Mouse (Mus musculus) ovary, postnatal 10 days (tissue): ENCODE results near the gene Nmnat1.
"Not testable (repeated sequence)": the region's sequence is repeated elsewhere in the genome, so short reads cannot be mapped to it uniquely, and the experiment has no call there.

Experiments used
- DNase-seq: peaks from one replicate; pipeline ENCODE4 v3.0.0; 2022; ENCODE audit warnings: low spot score

Gene Nmnat1

GRCm38 (mm10) chr4:149489415-149490240 is 4.6 kb upstream of the Nmnat1 start:
- no peak for DNase-seq

- DNase-seq = no peak
These were observed 2.7 kb upstream of the Nmnat1 start for GRCm38 (mm10) chr4:149487729-149488128.

GRCm38 (mm10) chr4:149485825-149486206 is 814 bp upstream of the Nmnat1 start:
- no peak for DNase-seq

- DNase-seq = no peak
These were observed 436 bp downstream of the Nmnat1 start for GRCm38 (mm10) chr4:149484566-149484965.

- DNase-seq = no peak
These were observed 7.9 kb downstream of the Nmnat1 start, which contains the start of gene Tmem274 for GRCm38 (mm10) chr4:149477078-149477477. Tmem274 (plus strand) TSS chr4:149477378.

GRCm38 (mm10) chr4:149475096-149475495 is 9.9 kb downstream of the Nmnat1 start:
- DNase-seq = no peak

GRCm38 (mm10) chr4:149469557-149469956 is 15.4 kb downstream of the Nmnat1 start:
- no peak for DNase-seq

- no peak for DNase-seq
These were observed 21.5 kb downstream of the Nmnat1 start for GRCm38 (mm10) chr4:149463435-149463950.

GRCm38 (mm10) chr4:149462305-149462971 is 22.6 kb downstream of the Nmnat1 start:
- DNase-seq = no peak

GRCm38 (mm10) chr4:149461579-149462304 is 23.3 kb downstream of the Nmnat1 start:
- DNase-seq = no peak

GRCm38 (mm10) chr4:149460475-149460874 is 24.5 kb downstream of the Nmnat1 start:
- DNase-seq = not testable (repeated sequence)

GRCm38 (mm10) chr4:149459425-149459824 is 25.6 kb downstream of the Nmnat1 start:
- DNase-seq = no peak

GRCm38 (mm10) chr4:149458526-149458925 is 26.5 kb downstream of the Nmnat1 start:
- no peak for DNase-seq

- no peak for DNase-seq
These were observed 27.1 kb downstream of the Nmnat1 start for GRCm38 (mm10) chr4:149457831-149458430.

GRCm38 (mm10) chr4:149457163-149457562 is 27.8 kb downstream of the Nmnat1 start:
- not testable (repeated sequence) for DNase-seq

- DNase-seq = no peak
These were observed 30.1 kb downstream of the Nmnat1 start, which contains the start of gene Rbp7 for GRCm38 (mm10) chr4:149454879-149455278. Rbp7 (minus strand) TSS chr4:149454978.

- no peak for DNase-seq
These were observed 30.7 kb downstream of the Nmnat1 start for GRCm38 (mm10) chr4:149454263-149454662.

GRCm38 (mm10) chr4:149453656-149454055 is 31.3 kb downstream of the Nmnat1 start:
- no peak for DNase-seq

- no peak for DNase-seq
These were observed 34.4 kb downstream of the Nmnat1 start for GRCm38 (mm10) chr4:149450636-149451035.

GRCm38 (mm10) chr4:149446309-149446708 is 38.7 kb downstream of the Nmnat1 start:
- no peak for DNase-seq

- no peak for DNase-seq
These were observed 39.1 kb downstream of the Nmnat1 start for GRCm38 (mm10) chr4:149445868-149446267.
